Mouse (Mus musculus) heart, postnatal 4 days (tissue): ENCODE data around the gene Slc16a14. TPM values are rescaled to one million over a fixed set of nuclear protein-coding genes. Genes with fewer than 3 reads are reported as not detected.

ENCODE experiments used
- DNase-seq: peaks from one replicate; pipeline ENCODE4 v3.0.0; 2021
- total RNA-seq, 2 experiments: library from RNA; stranded (reverse); gene quantifications; 2 replicates each; pipeline ENCODE4 v1.2.3; 2021

Gene Slc16a14
- total RNA-seq, 2 experiments from 2014 or later = 0.11 to 0.38 TPM

DNA sequence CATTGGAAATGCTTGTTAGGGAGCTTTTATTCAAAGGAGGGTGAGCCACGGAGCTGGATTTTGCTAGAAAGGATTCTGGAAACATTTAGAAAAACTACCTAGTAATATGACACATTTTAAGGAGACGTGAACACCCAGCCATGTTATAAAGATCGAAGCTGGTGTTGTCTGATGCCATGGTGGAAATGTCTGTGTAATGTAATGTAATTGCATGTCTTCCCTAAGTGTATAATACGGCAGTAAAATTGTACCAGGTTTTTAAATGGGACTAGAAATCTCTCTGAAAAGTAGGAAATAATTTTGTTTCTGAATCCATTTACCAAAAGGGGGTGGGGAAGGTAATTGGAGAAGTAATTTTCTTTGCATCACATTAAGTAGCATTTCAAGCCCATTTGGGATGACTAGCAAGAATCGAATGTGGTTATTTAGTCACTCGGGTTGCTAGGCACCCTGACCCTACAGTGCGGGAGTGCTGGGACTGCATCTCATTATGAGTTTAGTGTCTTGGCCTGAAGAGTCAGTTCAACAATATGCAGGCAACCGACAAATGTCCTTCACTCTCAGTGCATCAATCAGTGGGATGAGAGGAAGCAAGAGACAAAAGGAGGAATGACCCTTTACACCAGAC lies 24.6 kb downstream of the Slc16a14 start:
- no peak for DNase-seq

- DNase-seq = no peak
These were observed 30.5 kb downstream of the Slc16a14 start for GRCm38 (mm10) chr1:84904467-84904866.

GRCm38 (mm10) chr1:84899156-84899555 lies 35.8 kb downstream of the Slc16a14 start:
- no peak for DNase-seq

GRCm38 (mm10) chr1:84897364-84897763 lies 37.6 kb downstream of the Slc16a14 start:
- DNase-seq = no peak

- DNase-seq = no peak
These were observed 43.2 kb downstream of the Slc16a14 start for GRCm38 (mm10) chr1:84891746-84892145.

DNA sequence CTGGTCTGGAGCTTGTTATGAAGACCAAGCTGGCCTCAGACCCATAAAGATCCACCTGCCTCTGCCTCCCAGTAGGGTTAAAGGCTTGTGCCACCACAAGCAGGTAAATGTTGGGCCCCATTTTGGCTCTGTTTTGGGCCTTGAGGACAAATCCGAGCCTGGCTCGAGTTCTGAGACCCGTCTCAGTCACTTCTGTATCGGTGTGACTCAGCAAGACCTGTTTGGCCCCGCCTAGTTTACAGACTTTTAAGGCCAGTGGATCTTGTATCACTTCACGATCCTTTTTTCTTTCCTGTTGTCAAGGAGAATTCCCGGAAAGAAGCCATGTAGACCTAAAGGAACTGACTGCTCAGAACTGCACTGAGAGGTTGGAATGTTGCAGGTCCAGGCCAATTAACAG lies 44.4 kb downstream of the Slc16a14 start:
- no peak for DNase-seq

GRCm38 (mm10) chr1:84890005-84890393 lies 44.9 kb downstream of the Slc16a14 start:
- DNase-seq = no peak

- DNase-seq = no peak
These were observed 45.5 kb downstream of the Slc16a14 start for GRCm38 (mm10) chr1:84889330-84890004.

- no peak for DNase-seq
These were observed 49.0 kb downstream of the Slc16a14 start for GRCm38 (mm10) chr1:84885921-84886320.

GRCm38 (mm10) chr1:84885174-84885573 lies 49.8 kb downstream of the Slc16a14 start:
- no peak for DNase-seq

DNA sequence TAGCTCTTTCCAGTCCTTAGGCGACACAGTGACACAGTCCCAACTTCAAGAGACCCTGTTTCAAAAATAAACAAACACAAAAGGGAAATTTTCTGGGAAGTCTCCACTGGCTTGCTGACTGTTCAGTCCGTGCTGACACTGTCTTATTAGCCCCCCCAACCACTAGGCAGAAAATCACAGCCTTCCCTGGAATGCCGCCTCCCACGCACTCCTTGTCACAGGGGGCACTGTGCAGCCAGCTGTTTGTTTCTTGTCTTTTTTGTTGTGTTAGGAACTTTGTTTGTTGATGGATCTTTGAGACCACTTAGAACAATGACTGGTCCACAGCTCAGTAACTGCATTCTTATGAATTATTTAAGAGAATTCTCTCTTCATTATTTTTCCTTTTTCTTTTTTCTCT lies 51.0 kb downstream of the Slc16a14 start:
- no peak for DNase-seq

GRCm38 (mm10) chr1:84882937-84883336 lies 52.0 kb downstream of the Slc16a14 start:
- DNase-seq = no peak

DNA sequence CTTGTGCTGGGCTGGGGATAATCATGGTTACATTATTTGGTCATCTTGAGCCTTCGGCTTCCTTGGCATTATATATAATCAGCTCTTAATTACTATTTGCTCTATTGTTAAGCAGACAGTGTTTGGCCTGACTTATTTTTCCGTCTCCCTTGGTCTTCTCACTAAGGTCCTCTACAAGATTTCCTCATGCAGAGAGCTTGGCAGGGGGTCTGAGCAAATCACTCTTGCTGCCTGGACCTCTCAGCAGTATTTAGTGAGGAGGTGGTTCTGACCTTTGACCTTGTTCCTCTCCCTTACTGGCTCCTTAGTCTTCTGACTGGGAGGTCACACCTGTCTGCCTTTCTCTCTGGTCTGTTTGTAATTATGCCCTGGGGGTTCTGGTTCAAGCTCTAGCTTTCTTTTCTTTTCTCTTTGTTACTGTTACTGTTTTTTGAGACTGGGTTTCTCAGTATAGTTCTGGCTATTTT lies 52.8 kb downstream of the Slc16a14 start:
- no peak for DNase-seq

GRCm38 (mm10) chr1:84881248-84882065 lies 53.5 kb downstream of the Slc16a14 start:
- DNase-seq = no peak

- DNase-seq = no peak
These were observed 55.3 kb downstream of the Slc16a14 start for GRCm38 (mm10) chr1:84879571-84880120.

- DNase-seq = no peak
These were observed 57.3 kb downstream of the Slc16a14 start for GRCm38 (mm10) chr1:84877590-84877989.

DNA sequence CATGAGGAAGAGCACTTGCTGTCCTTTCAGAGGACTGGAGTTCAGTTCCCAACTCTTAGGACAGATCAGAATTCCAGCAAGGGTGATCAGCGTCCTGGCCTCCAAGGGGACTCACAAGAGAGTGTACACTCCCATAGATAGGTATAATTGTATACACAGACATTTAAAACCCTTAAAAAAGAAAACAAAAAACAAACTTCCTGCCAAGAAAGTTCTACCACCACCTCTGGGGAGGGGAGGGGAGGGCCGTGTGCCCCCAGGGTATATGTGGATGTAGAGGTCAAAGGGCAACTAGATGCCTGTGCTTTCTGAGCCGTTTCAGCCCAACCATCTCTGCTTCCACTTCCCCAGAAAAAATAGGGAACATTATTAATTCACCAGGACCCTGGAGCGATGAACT lies 62.0 kb downstream of the Slc16a14 start:
- no peak for DNase-seq

- DNase-seq = no peak
These were observed 62.8 kb downstream of the Slc16a14 start for GRCm38 (mm10) chr1:84872105-84872504.

- DNase-seq = no peak
These were observed 63.8 kb downstream of the Slc16a14 start for GRCm38 (mm10) chr1:84871131-84871530.

DNA sequence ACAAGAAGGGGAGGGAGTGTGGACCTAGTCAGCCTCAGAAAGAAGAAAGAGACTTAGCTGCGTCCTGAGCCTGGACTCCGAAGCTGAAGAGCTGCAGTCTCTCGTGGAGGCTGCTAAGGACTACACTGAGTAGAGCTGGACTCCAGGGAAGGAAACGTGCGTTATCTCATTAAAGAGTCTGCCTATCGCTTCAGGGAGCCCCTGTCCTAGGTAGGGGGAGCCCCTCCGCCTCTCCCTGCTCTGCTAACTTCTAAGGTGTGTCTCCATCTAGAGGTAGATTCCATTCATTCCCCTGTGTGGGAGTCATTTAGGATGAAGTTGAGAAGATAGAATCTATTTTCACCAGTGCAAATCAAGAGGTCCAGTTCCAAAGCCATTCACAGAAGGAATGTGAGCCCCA lies 65.4 kb downstream of the Slc16a14 start:
- no peak for DNase-seq

DNA sequence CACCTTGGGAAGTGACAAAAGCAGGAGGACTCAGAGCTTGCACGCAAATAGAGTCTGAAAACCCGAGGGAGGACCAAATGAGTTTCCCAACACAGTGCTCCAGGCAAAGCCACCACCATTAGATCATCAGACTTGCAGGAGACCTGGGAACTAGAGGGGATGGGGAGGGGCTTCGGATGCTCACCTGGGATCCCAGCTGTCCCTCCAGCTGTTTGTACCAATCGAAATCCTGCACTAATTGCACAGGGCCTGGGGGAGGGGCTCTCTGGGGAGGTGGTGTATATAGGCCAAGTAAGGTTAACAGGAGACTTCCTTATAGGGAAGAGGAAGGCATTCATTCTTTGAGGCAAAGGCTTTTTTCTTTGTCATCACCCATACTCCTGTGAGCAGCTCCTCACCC lies 66.1 kb downstream of the Slc16a14 start:
- DNase-seq = no peak

- no peak for DNase-seq
These were observed 66.6 kb downstream of the Slc16a14 start for GRCm38 (mm10) chr1:84868311-84868710.

GRCm38 (mm10) chr1:84866706-84867230 lies 68.2 kb downstream of the Slc16a14 start:
- no peak for DNase-seq
